Mouse (Mus musculus) liver, embryonic 14.5 days (tissue): ENCODE measurements around the gene Tnfrsf12a.

Source experiments
- CTCF ChIP-seq: IDR thresholded peaks from 2 replicates; pipeline ENCODE4 v1.5.1; 2016; ENCODE audit warnings: antibody characterized with exemption, low read depth, control low read depth
- EP300 ChIP-seq: IDR thresholded peaks from 2 replicates; pipeline ENCODE4 v1.6.1; 2016; ENCODE audit warnings: antibody characterized with exemption, low read depth

DNA sequence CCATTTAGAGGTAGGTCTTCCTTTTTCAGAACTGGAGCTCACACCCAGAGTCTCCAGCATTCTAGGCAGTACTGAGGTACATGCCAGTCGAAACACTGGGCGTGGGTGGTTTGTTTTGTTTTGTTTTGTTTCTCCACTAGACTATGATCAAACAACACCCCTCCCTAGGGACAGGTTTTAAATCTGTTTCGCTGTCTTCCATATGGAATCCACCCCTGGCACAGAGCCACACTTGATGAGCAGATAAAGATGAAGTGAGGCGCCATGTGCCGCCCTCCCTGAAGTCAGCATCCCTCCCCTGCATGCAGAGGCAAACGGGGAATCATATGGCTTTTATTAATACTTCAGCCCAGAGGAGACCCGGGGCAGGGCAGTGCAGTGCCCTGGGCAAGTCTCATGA, 27.5 kb upstream of the Tnfrsf12a start:
- no peak for TF ChIP-seq CTCF
- TF ChIP-seq EP300: no peak
